Mouse (Mus musculus) embryonic stem cell, embryonic (primary cell): ENCODE results near the gene Homer1.

ENCODE experiments used
- CTCF ChIA-PET, 4 experiments: fragments of 300-600 bp in 2 of 4; fragments of 350-600 bp in 2 of 4; sonication (Branson Sonifier 250); formaldehyde crosslinking; loops; one replicate each; lab custom pipeline; 2022; ENCODE audit warnings: inconsistent platforms in 2 of 4; lab: Charles Lee
- POLR2A ChIA-PET, 4 experiments: fragments of 300-600 bp in 2 of 4; fragments of 350-600 bp in 2 of 4; sonication (Branson Sonifier 250); formaldehyde crosslinking; loops; one replicate each; lab custom pipeline; 2022; ENCODE audit warnings: antibody characterized with exemption in 4 of 4, inconsistent platforms in 1 of 4; lab: Charles Lee

Gene Homer1

GRCm38 (mm10) chr13:93380399-93381063 lies 81.1 kb downstream of the Homer1 start:
- POLR2A ChIA-PET: no interaction called here
- CTCF ChIA-PET: interaction anchor here in 1 of 4 experiments (0.6 kb wide), 2 partner anchors 330 to 360 kb away, joined by 3 to 4 read pairs; no protein-coding TSS in a partner anchor

DNA sequence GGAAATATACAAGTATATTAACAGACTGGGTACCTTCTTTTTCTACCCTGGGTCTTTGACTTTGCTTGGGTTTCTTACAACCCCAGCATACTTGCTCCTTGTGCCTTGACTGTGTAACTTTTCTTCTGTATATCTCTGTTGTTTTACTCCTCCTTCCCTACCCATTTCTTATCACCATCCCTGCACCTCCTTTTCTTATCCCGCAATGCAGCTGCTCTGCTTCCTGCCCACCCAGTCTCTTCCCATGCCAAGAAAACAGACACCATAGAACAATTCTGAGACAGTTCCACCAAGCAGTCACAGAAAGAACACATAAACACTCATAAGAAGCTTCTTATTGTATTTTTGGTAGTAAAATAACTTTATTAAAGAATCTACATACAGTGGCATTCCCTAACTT lies 81.9 kb downstream of the Homer1 start:
- ChIA-PET POLR2A (no interaction called here), CTCF (interaction anchor here in 1 of 4 experiments (0.6 kb wide), 1 partner anchor 359 kb away, joined by 3 read pairs; no protein-coding TSS in a partner anchor)

DNA sequence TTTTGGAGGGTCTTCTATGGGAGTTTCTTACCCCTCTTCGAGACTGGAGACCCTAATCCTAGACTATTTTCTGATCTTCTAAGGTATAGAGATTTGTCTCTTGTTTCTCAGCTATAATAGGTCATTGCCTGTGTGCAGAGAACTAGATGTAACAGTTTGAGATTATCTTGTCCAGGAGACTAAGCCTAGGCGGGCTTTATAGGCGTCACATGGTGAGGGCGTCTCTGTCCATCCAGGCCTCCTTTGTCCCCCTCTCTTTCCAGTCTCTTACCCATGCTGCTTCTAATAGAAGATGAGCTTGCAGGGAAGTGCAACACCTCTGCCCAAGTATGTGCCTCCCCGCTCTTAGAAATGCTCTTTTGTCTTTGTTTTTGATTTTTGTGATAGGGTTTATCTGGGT lies 83.7 kb downstream of the Homer1 start:
- CTCF ChIA-PET: no interaction called here
- POLR2A ChIA-PET: no interaction called here

- POLR2A ChIA-PET: no interaction called here
- CTCF ChIA-PET: no interaction called here
Measured at GRCm38 (mm10) chr13:93383620-93384019, 84.2 kb downstream of the Homer1 start.

- ChIA-PET CTCF (no interaction called here), POLR2A (no interaction called here)
Measured at GRCm38 (mm10) chr13:93384481-93384880, 85.0 kb downstream of the Homer1 start.

DNA sequence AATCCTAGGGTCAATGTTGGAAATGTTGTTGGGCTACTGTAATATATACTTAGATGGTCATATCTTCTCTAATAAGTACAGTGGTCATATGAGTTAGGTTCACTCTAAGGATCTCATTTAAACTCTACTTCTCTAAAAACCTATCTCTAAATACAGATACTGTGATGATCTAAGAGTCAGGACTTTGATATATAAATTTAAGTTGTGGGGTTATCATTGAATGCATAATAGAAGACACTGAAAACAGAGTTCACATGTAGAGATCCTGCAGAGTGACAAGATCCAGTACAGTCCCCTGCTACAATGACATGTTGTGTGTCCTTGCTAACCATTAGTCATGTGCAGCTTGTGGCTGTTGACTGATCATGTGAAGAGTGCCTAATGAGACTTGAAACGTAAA lies 85.7 kb downstream of the Homer1 start:
- CTCF ChIA-PET: no interaction called here

DNA sequence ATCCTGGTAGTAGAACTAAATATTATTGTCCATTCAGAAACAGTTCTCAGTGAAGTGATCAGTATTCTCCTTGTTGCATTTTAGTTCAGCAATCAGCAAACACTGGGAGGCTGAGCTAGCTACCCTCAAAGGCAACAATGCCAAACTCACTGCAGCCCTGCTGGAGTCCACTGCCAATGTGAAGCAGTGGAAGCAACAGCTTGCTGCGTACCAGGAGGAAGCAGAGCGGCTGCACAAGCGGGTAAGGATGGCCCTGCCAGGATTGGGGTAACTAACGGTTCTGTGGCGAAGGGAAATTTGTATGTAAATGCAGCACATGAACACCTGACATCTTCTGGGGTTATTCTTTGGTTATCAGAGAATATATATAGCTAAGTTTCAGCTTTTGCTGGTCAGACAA lies 88.0 kb downstream of the Homer1 start:
- ChIA-PET POLR2A (interaction anchor here in 1 of 4 experiments (0.6 kb wide), 1 partner anchor 1778 kb away, joined by 5 read pairs; no protein-coding TSS in a partner anchor), CTCF (no interaction called here)

More for the DNA sequence above, 85.7 kb downstream of the Homer1 start:
- POLR2A ChIA-PET: no interaction called here

- POLR2A ChIA-PET: interaction anchor here in 2 of 4 experiments (0.6 to 1.2 kb wide), 4 partner anchors 14 to 600 kb away, joined by 3 to 4 read pairs (median 4); partner anchors contain the start of gene Mtx3 (in 1 of the 2)
- CTCF ChIA-PET: interaction anchor here in 1 of 4 experiments (0.7 kb wide), 1 partner anchor 299 kb away, joined by 3 read pairs; no protein-coding TSS in a partner anchor
Measured at GRCm38 (mm10) chr13:93388594-93389241, 89.3 kb downstream of the Homer1 start.

GRCm38 (mm10) chr13:93389242-93389625 lies 89.8 kb downstream of the Homer1 start:
- CTCF ChIA-PET: interaction anchor here in 1 of 4 experiments (0.7 kb wide), 1 partner anchor 298 kb away, joined by 3 read pairs; no protein-coding TSS in a partner anchor

GRCm38 (mm10) chr13:93399710-93400216 lies 100.3 kb downstream of the Homer1 start:
- ChIA-PET CTCF (no interaction called here), POLR2A (no interaction called here)

More at GRCm38 (mm10) chr13:93389242-93389625, 89.8 kb downstream of the Homer1 start:
- POLR2A ChIA-PET: interaction anchor here in 2 of 4 experiments (0.6 to 1.2 kb wide), 4 partner anchors 15 to 600 kb away, joined by 3 to 4 read pairs (median 4); partner anchors contain the start of gene Mtx3 (in 1 of the 2)

- ChIA-PET CTCF (no interaction called here), POLR2A (no interaction called here)
Measured at GRCm38 (mm10) chr13:93401947-93402346, 102.5 kb downstream of the Homer1 start.

DNA sequence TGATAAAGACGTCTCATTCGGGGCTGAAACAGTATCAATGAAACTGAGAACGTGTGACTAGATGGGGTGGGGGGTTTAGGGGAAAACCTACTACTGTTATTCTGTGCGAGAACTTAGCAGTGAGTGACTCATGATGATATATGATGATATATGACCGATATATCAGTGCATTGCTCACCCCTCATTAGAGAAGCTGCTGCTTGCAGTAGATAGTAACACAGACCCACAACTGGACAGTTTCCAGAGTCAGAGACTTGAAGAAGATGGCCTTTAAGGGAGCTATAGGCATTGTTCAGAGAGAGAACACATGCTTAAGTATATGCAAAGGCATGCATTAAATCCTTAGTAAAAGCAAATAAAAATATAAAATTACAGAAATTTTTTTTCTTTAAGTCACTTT lies 107.4 kb downstream of the Homer1 start:
- ChIA-PET CTCF (no interaction called here), POLR2A (no interaction called here)

- ChIA-PET CTCF (no interaction called here), POLR2A (no interaction called here)
Measured at GRCm38 (mm10) chr13:93410343-93410742, 110.9 kb downstream of the Homer1 start.

DNA sequence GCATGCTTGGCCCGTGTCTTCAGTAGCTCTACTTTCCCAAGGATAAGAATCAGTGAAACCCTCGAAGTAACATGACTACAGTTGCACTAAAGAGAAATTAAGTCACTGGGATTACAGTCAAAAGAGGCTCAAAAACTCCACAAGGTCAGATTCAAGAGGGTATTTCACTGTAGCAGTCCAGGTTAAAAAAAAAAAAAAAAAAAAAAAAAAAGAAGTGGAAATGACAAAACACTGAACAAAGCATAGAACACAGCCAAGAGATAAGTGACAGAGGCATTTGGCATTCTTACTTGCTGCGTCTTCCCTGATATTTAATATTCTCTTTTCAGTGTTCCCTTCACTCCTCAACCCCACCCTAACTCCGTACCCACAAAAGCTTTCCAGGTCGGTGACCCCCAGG lies 115.6 kb downstream of the Homer1 start:
- ChIA-PET CTCF (no interaction called here), POLR2A (no interaction called here)

DNA sequence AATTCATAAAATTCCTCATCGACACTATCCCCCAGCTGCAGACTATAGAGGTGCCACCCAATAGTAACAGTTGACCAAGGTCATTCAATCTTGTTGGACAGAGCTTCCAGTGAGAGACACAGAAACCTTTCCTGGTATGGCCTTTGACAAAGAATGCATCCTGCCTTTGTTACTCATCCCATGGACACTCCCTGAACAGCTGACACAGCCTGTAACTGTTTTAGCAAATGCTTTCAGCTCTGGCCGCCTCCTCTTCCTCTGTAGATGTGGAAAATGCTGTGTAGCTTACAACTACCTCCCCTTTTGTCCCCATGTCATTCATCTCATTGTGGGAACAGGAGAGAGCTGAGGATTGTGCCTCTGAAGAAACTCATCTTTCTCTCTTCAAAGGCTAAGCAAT lies 118.9 kb downstream of the Homer1 start:
- POLR2A ChIA-PET: interaction anchor here in 2 of 4 experiments (0.6 to 0.8 kb wide), 2 partner anchors 114 to 1145 kb away, joined by 3 read pairs; no protein-coding TSS in a partner anchor
- CTCF ChIA-PET: no interaction called here

DNA sequence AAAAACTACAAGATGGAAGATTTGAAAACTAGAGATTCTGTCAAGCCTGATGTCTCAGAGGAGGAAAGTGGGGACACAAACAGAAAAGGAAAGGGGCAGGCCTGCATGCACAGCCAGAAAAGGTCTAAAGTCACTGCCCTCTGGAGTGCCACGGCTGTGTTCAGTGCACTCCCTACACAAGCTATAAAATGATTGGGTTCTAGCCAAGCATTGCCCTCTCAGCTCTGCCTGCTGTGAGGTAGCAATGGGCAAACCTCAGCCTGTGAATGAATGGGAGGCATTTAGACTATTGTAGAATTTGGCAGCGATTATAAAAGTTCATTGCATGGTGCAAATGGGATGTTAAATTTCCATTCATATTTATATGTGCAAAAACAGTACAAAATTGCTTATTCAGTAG lies 120.3 kb downstream of the Homer1 start:
- CTCF ChIA-PET: no interaction called here
- POLR2A ChIA-PET: no interaction called here

GRCm38 (mm10) chr13:93423224-93423623 lies 123.8 kb downstream of the Homer1 start:
- CTCF ChIA-PET: interaction anchor here in 1 of 4 experiments (0.7 kb wide), 1 partner anchor 12 kb away, joined by 3 read pairs; no protein-coding TSS in a partner anchor
- POLR2A ChIA-PET: no interaction called here

DNA sequence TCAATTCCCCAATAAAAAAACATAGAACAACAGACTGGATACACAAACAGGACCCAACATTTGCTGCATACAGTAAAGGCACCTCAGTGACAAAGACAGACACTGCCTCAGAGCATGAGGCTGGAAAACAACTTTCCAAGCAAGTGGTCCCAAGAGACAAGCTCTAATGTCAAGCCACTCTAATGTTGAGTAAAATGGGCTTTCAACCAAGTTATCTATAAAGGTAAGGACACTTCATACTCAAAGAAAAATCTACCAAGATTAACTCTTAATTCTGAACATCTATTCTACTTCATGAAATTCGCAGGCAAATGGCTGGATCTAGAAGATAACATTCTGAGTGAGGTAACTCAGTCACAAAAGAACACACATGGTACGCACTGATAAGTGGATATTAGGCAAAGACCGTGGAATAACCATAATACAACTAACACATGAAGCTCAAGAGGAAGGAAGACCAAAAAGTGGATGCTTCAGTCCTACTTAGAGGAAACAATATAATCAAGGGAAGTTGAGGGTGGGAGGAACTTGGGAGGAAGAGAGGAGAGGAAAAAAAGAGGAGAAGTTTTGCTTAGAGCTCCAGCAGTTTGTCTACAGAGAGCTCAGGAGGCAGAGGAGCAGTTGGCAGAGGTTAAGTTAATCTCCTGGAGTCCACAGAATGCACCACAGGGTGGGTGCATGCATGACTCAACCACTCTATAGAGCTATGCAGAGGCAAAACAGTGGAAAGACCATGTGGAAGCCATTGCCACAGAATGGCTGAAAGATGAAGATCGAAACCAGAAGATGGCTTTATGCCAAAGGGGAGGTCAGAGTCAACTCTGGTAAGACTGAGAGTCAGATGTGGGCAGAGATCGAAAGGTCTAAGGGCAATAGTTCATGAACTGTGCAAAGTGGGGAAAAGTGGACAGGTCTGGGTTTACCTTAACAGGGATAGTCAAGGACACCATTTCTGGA lies 128.8 kb downstream of the Homer1 start:
- ChIA-PET CTCF (no interaction called here), POLR2A (no interaction called here)

DNA sequence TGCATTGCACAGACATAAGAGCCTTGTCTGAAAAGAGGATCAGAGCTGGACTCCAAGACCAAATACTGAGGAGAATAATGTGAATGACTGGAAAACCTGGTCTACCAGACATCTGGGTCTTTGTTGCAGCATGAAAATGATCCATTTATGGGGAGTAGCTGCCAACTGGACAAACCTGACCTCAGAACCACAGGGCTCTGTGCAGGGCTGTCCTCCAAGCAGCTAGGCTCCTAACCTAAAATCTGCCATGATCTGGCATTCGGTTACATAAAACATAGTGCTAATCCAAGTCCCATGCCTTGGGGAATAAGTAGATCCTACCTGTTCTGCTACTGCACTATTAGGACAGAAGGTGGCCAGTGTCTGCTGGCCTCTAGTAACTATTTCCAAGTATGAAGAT lies 129.8 kb downstream of the Homer1 start:
- CTCF ChIA-PET: no interaction called here

More for the DNA sequence above, 129.8 kb downstream of the Homer1 start:
- POLR2A ChIA-PET: no interaction called here
